Mouse (Mus musculus) megakaryocyte, embryonic 14.5 days (primary cell): ENCODE results near the gene Arhgef33.

Experiments used
- FLI1 ChIP-seq: IDR thresholded peaks from 2 replicates; pipeline ENCODE4 v1.6.1; 2012; ENCODE audit warnings: low read length, inconsistent platforms, mixed read lengths
- GATA1 ChIP-seq: IDR thresholded peaks from 3 replicates; pipeline ENCODE4 v1.6.1; 2012; ENCODE audit warnings: mixed read lengths, low read length, inconsistent platforms, borderline replicate concordance

- TF ChIP-seq GATA1 (no peak), FLI1 (no peak)
These were observed 40.0 kb downstream of the Arhgef33 start for GRCm38 (mm10) chr17:80347234-80347633.
